Mouse (Mus musculus) hindbrain, embryonic 14.5 days (tissue): ENCODE results near the gene Ptdss2. TPM values are rescaled to one million over a fixed set of nuclear protein-coding genes. Genes with fewer than 3 reads are reported as not detected.

Experiments
- ATAC-seq: fragments of 200-750 bp; cut with Nextera tagmentation; 2 replicates; pipeline ENCODE4 v1.8.0; 2017; ENCODE audit warnings: moderate number of reproducible peaks, mild to moderate bottlenecking, moderate TSS enrichment, moderate library complexity; ENCODE audit not compliant: low FRiP score
- DNase-seq: peaks from one replicate; pipeline ENCODE4 v3.0.0-alpha.2; 2015; ENCODE audit warnings: low spot score
- H3K27ac ChIP-seq: fragments of 300-500 bp; sonication (generic); 2 replicates; pipeline ENCODE4 v1.5.1; 2014; ENCODE audit warnings: mild to moderate bottlenecking, moderate library complexity
- H3K27me3 ChIP-seq: fragments of 300-500 bp; sonication (generic); 2 replicates; pipeline ENCODE4 v1.6.1; 2014; ENCODE audit warnings: mild to moderate bottlenecking, low read length, mixed read lengths; ENCODE audit not compliant: control insufficient read depth, insufficient read depth
- H3K36me3 ChIP-seq: fragments of 300-500 bp; sonication (generic); replicated peaks from 2 replicates; pipeline ENCODE4 v1.6.1; 2014; ENCODE audit not compliant: control insufficient read depth, insufficient read depth
- H3K4me1 ChIP-seq: fragments of 300-500 bp; sonication (generic); replicated peaks from 2 replicates; pipeline ENCODE4 v1.6.1; 2014; ENCODE audit warnings: antibody characterized with exemption, low read length, mixed read lengths; ENCODE audit not compliant: control insufficient read depth, insufficient read depth
- H3K4me2 ChIP-seq: fragments of 300-500 bp; sonication (generic); replicated peaks from 2 replicates; pipeline ENCODE4 v1.6.1; 2014; ENCODE audit warnings: mild to moderate bottlenecking, moderate library complexity
- H3K4me3 ChIP-seq: fragments of 300-500 bp; sonication (generic); replicated peaks from 2 replicates; pipeline ENCODE4 v1.5.1; 2014; ENCODE audit warnings: mild to moderate bottlenecking, low read length
- H3K9ac ChIP-seq: fragments of 300-500 bp; sonication (generic); 2 replicates; pipeline ENCODE4 v1.6.1; 2014
- H3K9me3 ChIP-seq: fragments of 300-500 bp; sonication (generic); 2 replicates; pipeline ENCODE4 v1.6.1; 2016; ENCODE audit warnings: low read length; ENCODE audit not compliant: control insufficient read depth
- WGBS: fragments of 180-500 bp; shearing (Covaris S2); extraction: QIAGEN DNeasy Blood & Tissue Kit; methylation state at CpG from one replicate; pipeline ENCODE4 v1.1.7; 2014; 5-methylcytosine and 5-hydroxymethylcytosine counted together
- polyA plus RNA-seq: library from polyadenylated mRNA; unstranded; fragments of >200 nt; fragmentation: Nextera tagmentation; extraction: Ambion mirVana; gene quantifications from 2 replicates; pipeline ENCODE4 v1.2.1, GENCODE M21; 2014

Gene Ptdss2
- polyA plus RNA-seq, 1 experiment from 2014 or later = 86.1 TPM

DNA sequence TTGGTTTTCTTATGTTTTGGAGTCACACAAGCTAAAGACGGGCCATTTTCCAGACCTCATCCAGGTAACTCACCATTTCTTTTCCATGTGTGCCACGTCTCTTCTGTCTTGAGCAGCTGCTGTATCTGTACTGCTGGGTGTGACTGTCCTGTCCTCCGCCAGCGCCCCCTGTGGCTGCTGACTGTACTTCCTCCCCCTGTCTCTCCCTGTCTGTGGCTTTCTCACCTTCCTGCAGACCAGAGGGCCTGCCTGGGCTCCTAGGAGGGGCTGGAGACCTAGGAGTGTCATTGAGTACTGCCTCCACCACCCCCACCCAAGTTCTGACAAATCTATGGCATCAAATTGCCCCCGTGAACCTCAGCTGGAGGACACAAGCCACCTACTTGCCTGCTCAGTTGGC lies 20.9 kb downstream of the Ptdss2 start:
- DNase-seq = no peak
- H3K27me3 ChIP-seq = no peaks in the 10 kb centered on the region
- 62% methylated on average over 5 of the region's 5 CpGs for WGBS

GRCm38 (mm10) chr7:141143861-141144260 lies 21.7 kb downstream of the Ptdss2 start:
- Histone ChIP-seq H3K9ac (no peak overlapping the region), H3K36me3 (peaks cover 39% of the 10 kb centered on the region), H3K4me1 (no peaks in the 10 kb centered on the region), H3K4me2 (no peak overlapping the region), H3K9me3 (no peaks in the 10 kb centered on the region), H3K4me3 (no peak overlapping the region), H3K27ac (no peak overlapping the region), H3K27me3 (no peaks in the 10 kb centered on the region)
- 90% methylated on average over 2 of the region's 2 CpGs for WGBS
- ATAC-seq = no peak
- no peak for DNase-seq

More for the DNA sequence above, 20.9 kb downstream of the Ptdss2 start:
- H3K27ac ChIP-seq = no peak overlapping the region
- ATAC-seq = no peak
- no peak overlapping the region for H3K9ac ChIP-seq
- no peaks in the 10 kb centered on the region for H3K9me3 ChIP-seq
- H3K4me3 ChIP-seq = no peak overlapping the region
- H3K4me1 ChIP-seq = no peaks in the 10 kb centered on the region
- H3K36me3 ChIP-seq = peaks cover 45% of the 10 kb centered on the region
- H3K4me2 ChIP-seq = no peak overlapping the region

DNA sequence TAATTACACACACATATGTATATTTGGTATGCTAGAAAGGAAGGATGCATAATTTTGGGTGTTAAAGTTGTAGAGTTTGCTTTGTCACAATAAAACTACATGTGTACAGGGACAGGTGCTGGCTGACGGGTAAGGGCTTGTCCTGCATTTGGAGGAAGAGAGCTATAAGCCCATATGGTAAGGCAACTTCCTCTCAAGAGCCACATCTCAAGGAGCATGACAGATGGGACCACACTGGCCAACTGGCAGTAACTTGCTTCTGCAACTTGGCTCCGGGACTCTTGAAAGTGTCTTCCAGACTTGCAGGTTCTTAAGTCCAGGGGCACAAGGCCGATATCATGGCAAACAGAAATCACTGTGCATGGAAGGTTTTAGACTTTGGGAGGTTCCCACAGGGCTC lies 22.5 kb downstream of the Ptdss2 start:
- Histone ChIP-seq H3K9me3 (no peaks in the 10 kb centered on the region), H3K4me1 (no peaks in the 10 kb centered on the region), H3K27ac (no peak overlapping the region), H3K27me3 (no peaks in the 10 kb centered on the region), H3K4me3 (no peak overlapping the region), H3K9ac (no peak overlapping the region), H3K4me2 (no peak overlapping the region), H3K36me3 (peaks cover 36% of the 10 kb centered on the region)
- no peak for ATAC-seq
- no peak for DNase-seq
- WGBS = 89% methylated on average over 3 of the region's 3 CpGs

DNA sequence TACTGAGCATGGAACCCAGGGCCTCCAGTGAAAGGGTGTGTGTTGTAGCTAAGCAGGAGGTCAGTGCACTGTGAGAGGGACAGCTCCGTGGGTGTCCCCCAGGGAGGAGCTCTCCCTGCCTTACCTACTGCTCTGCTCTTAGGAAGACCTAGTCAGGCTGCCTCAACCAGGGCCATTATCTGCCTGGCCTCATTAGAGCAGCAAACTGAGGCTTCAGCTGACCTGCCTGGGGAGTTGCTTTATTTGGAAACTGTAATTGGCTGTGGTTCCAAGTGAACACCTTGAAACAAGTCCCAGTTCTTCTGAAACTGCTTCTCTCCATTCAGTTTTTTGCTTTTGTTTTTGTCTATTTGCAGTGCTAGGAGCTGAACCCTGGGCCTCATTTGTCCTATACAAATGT lies 23.2 kb downstream of the Ptdss2 start:
- DNase-seq = no peak
- 76% methylated on average over 1 of the region's 1 CpGs for WGBS
- H3K27ac ChIP-seq = no peak overlapping the region
- peaks cover 34% of the 10 kb centered on the region for H3K36me3 ChIP-seq
- no peaks in the 10 kb centered on the region for H3K4me1 ChIP-seq
- H3K9me3 ChIP-seq = no peaks in the 10 kb centered on the region
- no peak overlapping the region for H3K4me2 ChIP-seq
- no peak overlapping the region for H3K4me3 ChIP-seq
- H3K9ac ChIP-seq = no peak overlapping the region
- H3K27me3 ChIP-seq = no peaks in the 10 kb centered on the region
- ATAC-seq = no peak

GRCm38 (mm10) chr7:141146043-141146595 lies 23.9 kb downstream of the Ptdss2 start:
- ATAC-seq = no peak
- no peak overlapping the region for H3K27ac ChIP-seq
- H3K36me3 ChIP-seq = peaks cover 36% of the 10 kb centered on the region
- DNase-seq = no peak
- H3K9ac ChIP-seq = no peak overlapping the region
- no peaks in the 10 kb centered on the region for H3K9me3 ChIP-seq
- H3K27me3 ChIP-seq = no peaks in the 10 kb centered on the region
- no peaks in the 10 kb centered on the region for H3K4me1 ChIP-seq
- 93% methylated on average over 12 of the region's 12 CpGs for WGBS
- no peak overlapping the region for H3K4me2 ChIP-seq
- H3K4me3 ChIP-seq = no peak overlapping the region

DNA sequence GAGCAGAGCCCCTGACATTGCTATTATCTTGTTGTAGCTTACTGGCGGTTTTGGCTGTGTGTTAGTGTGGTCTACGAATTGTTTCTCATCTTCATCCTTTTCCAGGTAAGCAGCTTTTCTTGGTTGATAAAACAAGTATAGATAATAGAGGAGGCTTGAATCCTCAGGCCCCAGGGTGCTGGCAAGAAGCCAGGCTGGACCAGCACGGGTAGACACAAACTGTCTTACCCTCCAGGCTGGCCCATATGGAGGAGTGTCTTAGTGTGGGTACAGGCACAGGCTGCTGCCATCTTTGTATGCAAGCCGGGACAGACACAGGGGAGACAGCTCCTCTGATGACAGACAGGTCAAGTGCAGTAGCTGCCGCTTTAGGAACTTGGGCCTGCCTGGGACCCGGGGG lies 24.9 kb downstream of the Ptdss2 start:
- Histone ChIP-seq H3K4me3 (no peak overlapping the region), H3K36me3 (peaks cover 45% of the 10 kb centered on the region), H3K4me2 (no peak overlapping the region), H3K9me3 (no peaks in the 10 kb centered on the region), H3K9ac (no peak overlapping the region), H3K27ac (no peak overlapping the region), H3K4me1 (no peaks in the 10 kb centered on the region), H3K27me3 (no peaks in the 10 kb centered on the region)
- DNase-seq (no peak), ATAC-seq (no peak)
- 82% methylated on average over 6 of the region's 6 CpGs for WGBS

DNA sequence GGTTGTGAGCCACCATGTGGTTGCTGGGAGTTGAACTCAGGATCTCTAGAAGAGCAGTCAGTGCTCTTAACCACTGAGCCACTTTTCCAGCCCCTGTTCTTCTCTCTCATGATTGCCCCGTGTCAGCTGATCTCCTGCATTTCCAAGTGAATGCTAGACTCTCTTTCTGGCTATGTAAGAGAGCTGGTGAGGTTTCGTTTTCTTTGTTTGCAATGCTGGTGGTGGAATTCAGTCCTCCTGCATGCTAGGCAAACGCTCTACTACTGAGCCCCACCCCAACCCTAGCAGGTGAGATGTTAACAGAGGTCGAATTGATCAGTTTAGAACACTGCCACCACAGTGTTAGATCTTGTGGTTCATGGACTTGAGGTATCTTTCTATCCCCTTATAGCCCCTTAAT lies 26.5 kb downstream of the Ptdss2 start:
- Histone ChIP-seq H3K9me3 (no peaks in the 10 kb centered on the region), H3K36me3 (peaks cover 47% of the 10 kb centered on the region), H3K9ac (no peak overlapping the region), H3K27me3 (no peaks in the 10 kb centered on the region), H3K4me1 (no peaks in the 10 kb centered on the region), H3K27ac (no peak overlapping the region), H3K4me3 (no peak overlapping the region), H3K4me2 (no peak overlapping the region)
- ATAC-seq (no peak), DNase-seq (no peak)
- WGBS = 81% methylated on average over 4 of the region's 4 CpGs

- no peak for ATAC-seq
- H3K36me3 ChIP-seq = peaks cover 60% of the 10 kb centered on the region
- no peak overlapping the region for H3K4me2 ChIP-seq
Observed at GRCm38 (mm10) chr7:141155362-141155761, 33.2 kb downstream of the Ptdss2 start.

DNA sequence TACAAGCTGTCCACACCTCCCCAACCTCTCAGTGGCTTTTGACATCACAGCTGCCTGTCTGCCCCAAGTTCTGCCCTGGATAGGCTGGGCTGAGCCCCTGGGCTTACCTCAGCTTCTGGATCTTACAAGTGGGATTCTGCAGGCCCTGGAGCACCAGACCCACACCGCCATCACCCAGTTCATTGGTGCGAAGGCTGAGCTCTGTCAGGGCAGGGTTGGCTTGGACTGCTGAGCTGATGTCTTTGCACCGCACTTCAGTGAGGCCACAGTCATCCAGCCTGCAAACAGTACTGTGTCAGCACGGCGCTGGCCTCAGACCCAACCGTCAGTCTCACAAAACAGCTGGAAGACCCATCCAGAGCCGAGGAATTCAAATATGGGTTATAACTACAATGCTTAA lies 42.2 kb downstream of the Ptdss2 start:
- Histone ChIP-seq H3K9me3 (no peaks in the 10 kb centered on the region), H3K36me3 (peaks cover 34% of the 10 kb centered on the region), H3K27ac (no peak overlapping the region), H3K4me2 (no peak overlapping the region), H3K9ac (no peak overlapping the region), H3K27me3 (no peaks in the 10 kb centered on the region), H3K4me1 (peaks cover 8% of the 10 kb centered on the region; the same call in 1 of the 2 replicates), H3K4me3 (no peak overlapping the region)
- 92% methylated on average over 7 of the region's 7 CpGs for WGBS
- no peak for DNase-seq
- no peak for ATAC-seq

More at GRCm38 (mm10) chr7:141155362-141155761, 33.2 kb downstream of the Ptdss2 start:
- Histone ChIP-seq H3K9ac (no peak overlapping the region), H3K27me3 (no peaks in the 10 kb centered on the region), H3K9me3 (no peaks in the 10 kb centered on the region), H3K4me3 (no peak overlapping the region), H3K27ac (no peak overlapping the region), H3K4me1 (no peaks in the 10 kb centered on the region)
- DNase-seq = no peak
- WGBS = 91% methylated on average over 9 of the region's 9 CpGs

DNA sequence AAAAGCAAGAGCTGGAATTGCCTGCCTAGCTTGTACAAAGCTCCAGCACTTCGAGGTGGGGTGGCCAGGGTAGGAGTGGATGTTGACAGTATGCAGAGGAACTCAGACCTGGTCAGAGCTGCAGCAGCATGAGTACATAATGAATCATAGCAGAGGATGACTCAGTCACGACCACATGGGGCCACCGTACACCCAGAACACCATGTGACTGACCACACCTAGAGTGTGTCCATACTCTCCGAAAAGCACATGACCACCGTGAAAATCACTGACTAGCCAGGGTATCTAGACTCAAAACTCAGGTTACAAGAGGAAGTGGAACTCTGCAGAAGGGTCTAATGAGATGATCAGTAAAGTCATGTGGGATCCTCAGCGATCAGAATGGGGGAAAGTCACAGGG lies 42.7 kb downstream of the Ptdss2 start:
- no peak for DNase-seq
- no peak for ATAC-seq
- 96% methylated on average over 6 of the region's 6 CpGs for WGBS

More for the DNA sequence above, 42.7 kb downstream of the Ptdss2 start:
- H3K4me3 ChIP-seq = no peak overlapping the region
- H3K27me3 ChIP-seq = no peaks in the 10 kb centered on the region
- no peaks in the 10 kb centered on the region for H3K9me3 ChIP-seq
- H3K4me1 ChIP-seq = peaks cover 8% of the 10 kb centered on the region; the same call in 1 of the 2 replicates
- H3K36me3 ChIP-seq = peaks cover 34% of the 10 kb centered on the region
- no peak overlapping the region for H3K27ac ChIP-seq
- H3K4me2 ChIP-seq = no peak overlapping the region
- no peak overlapping the region for H3K9ac ChIP-seq
